Mouse (Mus musculus) liver, adult 2 months (tissue): ENCODE data around the gene Tpte. TPM values are rescaled to one million over a fixed set of nuclear protein-coding genes. Genes with fewer than 3 reads are reported as not detected.

Source experiments
- DNase-seq: peaks from one replicate; pipeline ENCODE4 v3.0.0-alpha.2; 2011; ENCODE audit warnings: low read depth, low spot score; ENCODE audit errors: extremely low read depth
- H3K27ac ChIP-seq: fragments of 200-500 bp; replicated peaks from 2 replicates; pipeline ENCODE4 v1.5.1; 2012; ENCODE audit warnings: low read depth, mild to moderate bottlenecking, control low read depth, inconsistent platforms, low read length; ENCODE audit not compliant: insufficient read depth
- H3K27me3 ChIP-seq: fragments of 200-500 bp; 2 replicates; pipeline ENCODE4 v1.6.1; 2012; ENCODE audit warnings: mild to moderate bottlenecking, moderate library complexity, low read length, inconsistent platforms; ENCODE audit not compliant: control insufficient read depth, insufficient read depth
- H3K36me3 ChIP-seq: fragments of 200-500 bp; 2 replicates; pipeline ENCODE4 v1.6.1; 2012; ENCODE audit warnings: low read length, inconsistent platforms; ENCODE audit not compliant: control insufficient read depth, insufficient read depth
- H3K4me1 ChIP-seq: fragments of 200-500 bp; 2 replicates; pipeline ENCODE4 v1.6.1; 2011; ENCODE audit warnings: low read length; ENCODE audit not compliant: control insufficient read depth, insufficient read depth
- H3K4me3 ChIP-seq: fragments of 200-500 bp; 2 replicates; pipeline ENCODE4 v1.5.1; 2011; ENCODE audit warnings: low read depth, mild to moderate bottlenecking, control low read depth, low read length, moderate library complexity; ENCODE audit not compliant: insufficient read depth
- H3K79me2 ChIP-seq: fragments of 200-500 bp; 2 replicates; pipeline ENCODE4 v1.6.1; 2012; ENCODE audit warnings: inconsistent platforms, mild to moderate bottlenecking, low read length, moderate library complexity; ENCODE audit not compliant: control insufficient read depth, insufficient read depth
- H3K9ac ChIP-seq: fragments of 200-500 bp; 2 replicates; pipeline ENCODE4 v1.6.1; 2012; ENCODE audit warnings: low read depth, mild to moderate bottlenecking, control low read depth, inconsistent platforms, low read length
- CTCF ChIP-seq: fragments of 200-500 bp; IDR thresholded peaks from 2 replicates; pipeline ENCODE4 v1.5.1; 2011; ENCODE audit warnings: low read depth, low read length, control low read depth
- POLR2A ChIP-seq: fragments of 200-500 bp; IDR thresholded peaks from 2 replicates; pipeline ENCODE4 v1.6.1; 2011; ENCODE audit warnings: low read length, control low read depth; ENCODE audit not compliant: insufficient read depth; ENCODE audit errors: extremely low read depth
- WGBS: fragments of 180-500 bp; shearing (Covaris S2); methylation state at CpG from one replicate; pipeline ENCODE4 v1.1.7; 2018; 5-methylcytosine and 5-hydroxymethylcytosine counted together
- polyA plus RNA-seq: library from polyadenylated mRNA; depleted of rRNA; stranded (reverse); fragments of >200 nt; gene quantifications from 2 replicates; pipeline ENCODE4 v1.2.3, GENCODE M21; 2012
- total RNA-seq: library from RNA; depleted of rRNA; stranded (reverse); fragments of >200 nt; gene quantifications from 2 replicates; pipeline ENCODE4 v1.2.3, GENCODE M21; 2014

Gene Tpte
- total and polyA plus RNA-seq, 2 experiments = not detected

DNA sequence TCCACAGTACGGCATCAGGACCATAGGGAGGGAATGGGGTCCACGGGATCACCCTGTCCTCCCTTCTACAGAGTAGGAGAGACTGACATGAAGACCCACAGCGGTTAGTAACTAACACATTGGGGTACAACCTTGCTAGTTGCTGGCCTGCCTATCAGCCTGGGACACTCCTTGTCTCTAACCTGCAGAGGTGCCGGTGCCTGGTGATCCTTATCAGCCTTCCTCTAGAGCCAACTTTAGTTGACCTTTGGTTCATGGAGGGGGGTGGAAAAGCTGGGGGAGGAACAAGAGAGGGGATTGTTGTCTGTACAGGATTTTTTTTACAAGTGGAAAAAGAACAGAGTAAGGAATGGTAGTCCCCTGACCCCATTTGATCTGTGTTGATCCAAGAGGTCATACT lies 111.2 kb downstream of the Tpte start:
- Histone ChIP-seq H3K4me1 (peaks cover 45% of the 10 kb centered on the region), H3K27me3 (no peaks in the 10 kb centered on the region), H3K9ac (peak overlapping the region; percentile 67), H3K36me3 (peaks cover 28% of the 10 kb centered on the region), H3K4me3 (peak overlapping the region; percentile 5), H3K79me2 (peaks cover 14% of the 10 kb centered on the region), H3K27ac (peak overlapping the region; percentile 99)
- 19% methylated on average over 4 of the region's 4 CpGs for WGBS
- peak; percentile 95 for DNase-seq
- TF ChIP-seq POLR2A = no peak
- no peak for TF ChIP-seq CTCF

DNA sequence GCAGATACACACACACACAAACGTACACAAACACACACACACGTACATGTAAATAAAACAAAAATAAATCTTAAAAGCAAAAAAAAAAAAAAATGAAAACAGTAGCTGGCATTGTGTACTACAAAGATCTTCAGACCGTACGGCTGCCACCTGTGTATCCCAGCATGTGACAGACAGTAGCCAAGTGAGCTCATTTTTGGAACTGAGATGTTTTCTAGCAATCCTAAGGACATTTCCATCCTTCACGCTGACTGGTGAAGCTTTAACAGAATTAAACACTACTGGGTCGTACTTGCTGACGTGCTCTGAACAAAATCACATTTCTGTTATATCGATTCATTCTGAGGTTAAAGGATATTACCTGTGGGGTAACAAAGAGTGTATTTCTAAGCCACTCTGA lies 112.0 kb downstream of the Tpte start:
- no peak for TF ChIP-seq POLR2A
- no peak for TF ChIP-seq CTCF
- H3K4me1 ChIP-seq = peaks cover 42% of the 10 kb centered on the region
- DNase-seq = peak; percentile 79
- WGBS = 51% methylated on average over 8 of the region's 8 CpGs
- H3K79me2 ChIP-seq = peaks cover 6% of the 10 kb centered on the region; the same call in 1 of the 2 replicates
- H3K27ac ChIP-seq = peak overlapping the region; percentile 99
- H3K9ac ChIP-seq = peak overlapping the region; percentile 60
- H3K27me3 ChIP-seq = no peaks in the 10 kb centered on the region
- peaks cover 20% of the 10 kb centered on the region for H3K36me3 ChIP-seq
- peak overlapping the region; percentile 31 for H3K4me3 ChIP-seq

DNA sequence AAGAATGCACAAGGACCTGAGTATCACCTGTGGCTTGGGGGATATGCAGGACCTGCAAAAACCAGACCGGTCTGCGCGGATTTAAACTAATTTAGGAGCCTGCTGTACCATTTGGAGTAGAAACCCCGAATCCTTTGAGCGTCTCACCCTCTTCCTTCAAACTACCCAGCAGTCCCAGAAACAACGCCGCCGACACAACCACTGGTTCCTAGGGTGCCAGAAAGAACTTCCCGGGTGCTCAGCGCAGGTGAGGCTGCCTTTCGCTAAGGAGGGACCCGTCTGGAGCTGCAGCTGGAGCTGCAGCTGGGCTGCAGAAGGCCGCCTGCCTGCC lies 114.5 kb downstream of the Tpte start:
- H3K27me3 ChIP-seq = no peaks in the 10 kb centered on the region
- peak overlapping the region; percentile 100 for H3K4me3 ChIP-seq
- peaks cover 34% of the 10 kb centered on the region for H3K4me1 ChIP-seq
- TF ChIP-seq CTCF (no peak), POLR2A (no peak)
- H3K27ac ChIP-seq = peak overlapping the region; percentile 98
- DNase-seq = no peak
- peak overlapping the region; percentile 99 for H3K9ac ChIP-seq
- H3K79me2 ChIP-seq = peaks cover 5% of the 10 kb centered on the region; the same call in 1 of the 2 replicates
- peaks cover 10% of the 10 kb centered on the region for H3K36me3 ChIP-seq
- WGBS = 1% methylated on average over 13 of the region's 13 CpGs

DNA sequence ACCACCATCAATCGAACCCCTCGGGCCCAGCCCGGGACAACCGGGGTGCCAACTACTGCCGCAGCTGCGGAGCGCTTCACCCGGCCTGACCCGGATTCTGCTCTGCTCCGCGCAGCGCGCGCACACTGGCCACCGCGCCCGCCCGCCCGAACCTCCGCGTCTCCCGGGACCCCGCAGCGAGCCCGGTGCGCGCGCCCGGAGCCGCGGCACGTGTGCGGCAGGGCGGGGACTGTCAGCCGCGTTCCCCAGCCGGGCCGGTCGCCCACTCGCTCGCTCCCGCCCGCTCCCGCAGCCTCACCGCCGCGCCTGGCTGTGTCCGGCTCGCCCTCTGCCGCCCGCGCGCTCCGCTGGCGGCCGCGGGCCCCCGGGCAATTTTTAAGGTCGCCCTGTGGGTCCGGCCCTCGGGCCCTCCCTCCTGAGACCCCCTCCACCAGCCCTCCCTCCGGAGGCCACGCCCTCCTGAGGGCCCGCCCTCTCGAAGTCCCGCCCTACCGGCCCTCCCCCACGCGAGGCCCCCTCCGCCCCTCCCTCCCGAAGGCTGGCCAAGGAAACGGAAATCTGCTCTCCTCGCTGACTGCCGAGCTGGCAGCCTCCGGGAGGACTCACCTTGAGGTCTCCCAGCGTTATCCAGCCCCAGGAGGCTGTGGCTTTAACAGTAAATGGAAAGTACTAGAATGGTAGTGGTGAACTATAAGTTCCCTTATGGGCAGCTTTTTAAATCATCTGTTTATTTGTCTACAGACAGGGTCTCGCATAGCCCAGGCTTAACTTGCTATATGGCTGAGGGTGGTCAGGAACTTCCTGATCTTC lies 115.1 kb downstream of the Tpte start, which contains the start of gene Slc25a15:
Slc25a15 (minus strand) TSS at position 456 of the 810 bp plus-strand sequence.
- TF ChIP-seq CTCF (no peak), POLR2A (peak; percentile 82)
- Histone ChIP-seq H3K9ac (peak within 1 kb of the TSS; percentile 99), H3K27ac (peak within 1 kb of the TSS; percentile 98), H3K27me3 (no peaks in the 10 kb centered on the region), H3K4me1 (peaks cover 29% of the 10 kb centered on the region), H3K4me3 (peak within 1 kb of the TSS; percentile 100), H3K36me3 (peaks cover 5% of the 10 kb centered on the region), H3K79me2 (peaks cover 5% of the 10 kb centered on the region; the same call in 1 of the 2 replicates)
- DNase-seq = peak; percentile 81
- WGBS = under 1% methylated on average over 76 of the region's 77 CpGs

DNA sequence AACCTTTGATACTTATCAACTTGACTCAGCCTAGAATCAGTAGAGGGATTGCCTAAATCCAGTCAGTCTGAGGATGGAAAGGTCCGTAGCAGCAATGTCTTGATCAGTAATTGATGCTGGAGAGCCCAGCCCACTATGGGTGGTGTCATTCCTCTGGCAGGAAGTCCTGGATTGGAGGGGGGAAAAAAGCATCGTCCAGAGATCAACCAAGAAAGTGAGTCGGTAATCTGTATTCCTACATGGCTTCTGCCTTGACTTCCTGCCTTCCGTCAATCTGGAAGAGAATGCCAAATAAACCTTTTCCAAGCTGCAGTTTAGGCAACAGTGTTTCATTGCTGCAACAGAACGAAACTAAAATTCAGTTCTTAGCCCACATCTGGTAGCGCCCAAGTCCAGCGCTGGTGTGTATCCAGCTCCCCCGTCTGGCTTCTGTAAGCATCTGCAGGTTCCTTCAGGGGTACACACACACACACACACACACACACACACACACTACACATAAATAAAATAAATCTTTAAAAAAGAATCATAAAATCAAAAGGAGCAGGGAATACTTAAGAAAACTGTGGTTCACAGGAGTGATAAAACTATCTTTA lies 116.1 kb downstream of the Tpte start:
- peak overlapping the region; percentile 100; the same call in 1 of the 2 replicates for H3K4me3 ChIP-seq
- TF ChIP-seq POLR2A (no peak), CTCF (peak; percentile 52)
- H3K27me3 ChIP-seq = no peaks in the 10 kb centered on the region
- peak overlapping the region; percentile 89 for H3K27ac ChIP-seq
- peaks cover 2% of the 10 kb centered on the region; the same call in 1 of the 2 replicates for H3K36me3 ChIP-seq
- peaks cover 23% of the 10 kb centered on the region for H3K4me1 ChIP-seq
- peak; percentile 75 for DNase-seq
- no peak overlapping the region for H3K9ac ChIP-seq
- WGBS = 38% methylated on average over 8 of the region's 8 CpGs
- H3K79me2 ChIP-seq = peaks cover 5% of the 10 kb centered on the region; the same call in 1 of the 2 replicates
